Mouse (Mus musculus) lung, adult 2 months (tissue): Measurements from ENCODE around the gene Vav3. TPM values are rescaled to one million over a fixed set of nuclear protein-coding genes. Genes with fewer than 3 reads are reported as not detected.
A peak's percentile ranks its signal among the peaks of the same experiment; 100 is the strongest.

Experiments
- DNase-seq: peaks from one replicate; pipeline ENCODE4 v3.0.0; 2022
- H3K4me1 ChIP-seq: fragments of 200-500 bp; 2 replicates; pipeline ENCODE4 v1.6.1; 2011; ENCODE audit warnings: low read length; ENCODE audit not compliant: control insufficient read depth, insufficient read depth
- H3K4me3 ChIP-seq: fragments of 200-500 bp; replicated peaks from 2 replicates; pipeline ENCODE3; 2011; ENCODE audit warnings: low read depth, mild to moderate bottlenecking, control low read depth, low read length; ENCODE audit errors: extremely low read depth
- CTCF ChIP-seq: fragments of 200-500 bp; IDR thresholded peaks from 2 replicates; pipeline ENCODE4 v1.5.1; 2011; ENCODE audit warnings: mild to moderate bottlenecking, low read length, control low read depth; ENCODE audit not compliant: insufficient read depth
- POLR2A ChIP-seq: fragments of 200-500 bp; IDR thresholded peaks from 2 replicates; pipeline ENCODE4 v1.6.1; 2011; ENCODE audit warnings: low read depth, mild to moderate bottlenecking, control low read depth, low read length, borderline replicate concordance; ENCODE audit errors: extremely low read depth
- WGBS: fragments of 180-500 bp; shearing (Covaris S2); methylation state at CpG from one replicate; pipeline ENCODE4 v1.1.7; 2018; 5-methylcytosine and 5-hydroxymethylcytosine counted together
- polyA plus RNA-seq: library from polyadenylated mRNA; depleted of rRNA; stranded (reverse); fragments of >200 nt; gene quantifications from 2 replicates; pipeline ENCODE4 v1.2.3, GENCODE M21; 2012

The Vav3 gene
- polyA plus RNA-seq, 1 experiment = 3.9 TPM

DNA sequence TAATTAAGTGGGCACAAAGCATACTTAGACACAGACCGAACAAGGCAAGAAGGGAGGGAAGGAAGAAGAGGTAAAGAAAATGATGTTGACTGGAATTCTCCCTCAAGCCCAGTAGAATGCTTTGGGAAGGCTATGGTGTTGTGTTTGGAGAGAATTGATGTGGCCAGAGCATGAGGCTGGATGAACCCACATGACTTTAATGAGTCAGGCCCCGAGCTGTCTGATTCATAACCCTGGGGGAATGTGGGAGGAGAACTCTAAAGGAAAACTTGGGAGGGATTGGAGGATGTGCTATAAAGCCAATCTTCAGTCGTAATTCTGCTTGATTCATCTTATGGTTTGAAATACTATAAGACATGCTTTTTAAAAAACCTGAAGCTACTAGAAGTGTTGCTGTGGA lies 175.0 kb downstream of the Vav3 start:
- WGBS = 76% methylated on average over 3 of the region's 3 CpGs
- no peak for DNase-seq
- TF ChIP-seq POLR2A (no peak), CTCF (no peak)
- no peak overlapping the region for H3K4me3 ChIP-seq
- H3K4me1 ChIP-seq = no peaks in the 10 kb centered on the region

DNA sequence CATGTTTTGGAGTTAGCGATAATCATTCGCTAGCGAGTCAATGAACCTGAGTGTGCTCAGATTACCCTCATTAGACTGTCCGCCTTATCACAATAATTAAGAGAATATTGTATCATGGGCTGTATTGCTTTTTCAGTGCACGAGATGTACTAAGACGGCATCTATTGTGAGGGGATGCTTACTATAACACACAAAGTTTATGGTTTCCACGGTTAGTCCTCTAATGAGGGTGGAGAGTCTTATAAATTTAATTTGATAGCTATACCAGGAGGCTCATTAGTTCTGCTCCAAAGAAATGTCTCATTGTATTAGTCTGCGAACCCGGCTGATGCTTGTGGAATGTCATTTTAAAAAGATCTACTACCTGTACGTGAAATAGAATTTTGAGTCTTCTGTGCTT lies 175.9 kb downstream of the Vav3 start:
- no peak for DNase-seq
- no peak overlapping the region for H3K4me3 ChIP-seq
- WGBS = 94% methylated on average over 10 of the region's 10 CpGs
- TF ChIP-seq CTCF = no peak
- no peak for TF ChIP-seq POLR2A
- H3K4me1 ChIP-seq = no peaks in the 10 kb centered on the region

DNA sequence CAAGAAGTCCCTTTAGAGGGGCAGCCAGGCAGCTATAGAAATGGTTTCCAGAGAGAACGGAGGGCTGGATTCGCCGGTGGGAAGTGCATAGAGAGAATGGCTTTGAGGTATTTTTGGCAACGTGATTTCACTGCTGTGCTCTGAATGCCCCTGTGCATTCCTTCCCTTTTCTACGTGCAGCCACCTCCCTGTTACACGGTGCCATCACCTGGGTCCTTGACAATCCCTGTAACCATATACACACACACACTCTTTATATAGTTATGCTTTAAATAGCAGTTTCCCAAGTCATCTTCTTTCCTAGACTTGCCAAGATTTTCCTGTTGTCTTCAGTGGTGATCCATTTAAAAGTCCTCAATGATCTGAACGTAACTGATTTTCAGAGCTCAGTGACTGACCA lies 181.7 kb downstream of the Vav3 start:
- DNase-seq = no peak
- H3K4me1 ChIP-seq = no peaks in the 10 kb centered on the region
- WGBS = 63% methylated on average over 7 of the region's 7 CpGs
- no peak overlapping the region for H3K4me3 ChIP-seq
- no peak for TF ChIP-seq CTCF
- no peak for TF ChIP-seq POLR2A

DNA sequence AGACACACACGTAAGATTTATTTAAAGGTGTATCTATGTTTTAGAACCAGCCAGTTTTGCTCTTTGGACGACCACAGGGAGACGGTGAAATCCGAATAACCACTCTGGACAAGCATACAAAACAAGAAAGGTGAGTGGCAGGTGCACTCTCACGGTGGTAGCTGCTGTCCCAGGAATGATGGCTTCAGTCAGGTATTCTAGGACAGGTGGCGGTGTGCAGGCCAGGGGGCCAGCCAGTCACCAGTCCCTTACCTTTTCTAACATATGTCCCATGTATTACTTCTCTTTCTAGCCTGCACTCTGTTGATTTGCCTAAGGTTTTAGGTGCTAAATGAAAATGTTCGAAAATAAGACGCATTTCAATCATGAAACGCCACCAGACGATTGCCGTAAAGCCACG lies 185.4 kb downstream of the Vav3 start:
- Histone ChIP-seq H3K4me3 (no peak overlapping the region), H3K4me1 (no peaks in the 10 kb centered on the region)
- 90% methylated on average over 12 of the region's 12 CpGs for WGBS
- no peak for TF ChIP-seq POLR2A
- no peak for TF ChIP-seq CTCF
- DNase-seq = no peak

DNA sequence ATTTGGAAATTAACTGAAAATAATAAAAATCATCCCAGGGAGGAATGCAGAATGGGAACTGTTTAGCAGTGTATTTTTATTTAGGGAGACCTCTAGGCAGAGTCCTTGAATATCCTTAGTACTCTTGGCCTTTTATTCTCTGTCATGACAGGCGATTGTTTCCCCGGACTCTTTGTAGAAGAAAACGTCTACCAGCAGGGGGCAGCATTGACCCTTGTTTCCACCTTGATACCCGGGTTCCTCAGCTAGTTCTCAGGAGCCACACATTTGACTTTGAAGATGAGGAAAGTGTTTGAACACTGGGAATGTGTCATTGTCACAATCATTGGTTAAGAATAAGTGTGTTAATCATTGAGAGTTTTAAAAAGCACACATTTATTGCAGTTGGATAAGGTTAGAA lies 185.8 kb downstream of the Vav3 start:
- Histone ChIP-seq H3K4me1 (no peaks in the 10 kb centered on the region), H3K4me3 (no peak overlapping the region)
- peak; percentile 64 for DNase-seq
- WGBS = 12% methylated on average over 4 of the region's 4 CpGs
- TF ChIP-seq POLR2A (no peak), CTCF (peak; percentile 52)

DNA sequence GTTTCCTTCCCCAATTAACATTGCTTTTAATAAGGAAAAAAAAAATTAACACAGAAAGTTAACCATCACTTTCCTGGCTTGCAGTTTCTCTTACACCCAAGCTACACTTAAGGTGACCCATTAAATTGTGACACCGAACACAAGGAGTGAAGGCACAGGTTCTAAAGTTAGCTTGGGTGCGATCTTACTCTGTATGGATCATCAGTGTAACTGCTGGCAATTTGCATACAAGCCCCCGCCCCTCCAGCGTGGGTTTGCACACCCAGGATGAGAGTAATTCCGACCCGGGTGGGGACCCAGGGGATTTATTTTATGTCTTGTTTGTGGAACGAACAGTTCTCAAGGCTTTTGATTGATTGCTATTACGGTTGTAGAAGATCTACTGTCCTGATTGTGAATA lies 186.2 kb downstream of the Vav3 start:
- H3K4me1 ChIP-seq = no peaks in the 10 kb centered on the region
- DNase-seq = no peak
- TF ChIP-seq POLR2A (no peak), CTCF (no peak)
- H3K4me3 ChIP-seq = no peak overlapping the region
- 69% methylated on average over 8 of the region's 8 CpGs for WGBS

DNA sequence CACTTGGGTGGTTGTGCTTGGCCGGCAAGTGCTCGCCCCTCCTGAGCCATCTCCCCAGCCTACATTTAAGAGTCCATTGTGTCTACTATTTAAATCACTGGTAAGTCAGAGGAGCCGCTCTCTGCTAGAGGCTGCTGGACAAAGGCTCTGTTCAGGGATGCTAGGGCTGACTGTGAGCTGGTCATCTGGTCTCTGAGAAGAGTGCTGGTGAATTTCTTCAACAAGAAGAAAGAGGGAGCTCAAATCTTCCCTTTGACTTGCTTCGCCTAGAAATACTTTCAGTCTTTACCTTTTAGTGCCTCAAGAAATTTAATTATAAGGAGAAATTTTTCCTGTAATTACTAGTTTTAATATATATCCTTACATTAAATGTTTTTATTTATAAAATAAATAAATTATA lies 188.2 kb downstream of the Vav3 start:
- Histone ChIP-seq H3K4me1 (no peaks in the 10 kb centered on the region), H3K4me3 (no peak overlapping the region)
- no peak for DNase-seq
- WGBS = 88% methylated on average over 4 of the region's 4 CpGs
- TF ChIP-seq CTCF = no peak
- TF ChIP-seq POLR2A = no peak

DNA sequence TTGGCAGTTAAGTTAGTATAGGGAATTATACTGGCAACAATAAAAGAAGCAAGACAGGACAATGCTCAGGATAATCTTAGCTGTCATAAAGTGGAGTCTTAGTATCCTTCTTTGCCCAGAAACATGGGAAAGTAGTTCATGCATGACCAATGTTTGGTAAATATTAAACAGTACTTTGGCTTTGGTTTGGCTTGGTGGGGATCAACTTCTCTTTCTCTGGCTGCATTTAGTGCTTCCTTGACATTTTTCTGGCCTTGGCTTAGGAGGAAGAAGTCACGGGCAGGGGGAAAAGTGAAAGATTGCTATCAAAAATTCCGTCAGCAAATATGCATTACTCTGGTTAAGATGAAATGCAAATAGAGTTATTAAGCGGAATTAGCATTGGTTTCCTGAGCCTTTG lies 197.2 kb downstream of the Vav3 start:
- DNase-seq = no peak
- 59% methylated on average over 3 of the region's 3 CpGs for WGBS
- Histone ChIP-seq H3K4me3 (no peak overlapping the region), H3K4me1 (no peaks in the 10 kb centered on the region)
- TF ChIP-seq POLR2A (no peak), CTCF (no peak)

DNA sequence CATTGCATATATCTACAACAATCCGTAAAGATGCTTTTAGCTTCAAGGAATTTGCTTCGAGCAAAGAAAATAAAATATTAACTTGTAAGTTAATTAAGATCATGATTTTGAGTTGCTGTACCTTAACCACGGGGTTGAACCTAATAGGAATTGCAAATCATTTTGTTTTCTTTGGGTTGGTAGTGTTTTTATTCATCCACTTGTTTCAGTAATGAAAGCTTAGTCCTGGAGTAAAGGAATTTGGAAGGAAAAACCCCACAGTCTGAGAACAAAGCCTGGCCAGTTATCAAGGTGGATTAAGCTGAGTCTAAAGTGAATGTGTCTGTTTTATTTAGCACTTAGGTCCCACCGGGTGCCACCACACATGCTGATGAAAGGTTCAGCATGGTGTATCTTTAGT lies 199.6 kb downstream of the Vav3 start:
- WGBS = 66% methylated on average over 4 of the region's 4 CpGs
- TF ChIP-seq CTCF (no peak), POLR2A (no peak)
- Histone ChIP-seq H3K4me1 (no peaks in the 10 kb centered on the region), H3K4me3 (no peak overlapping the region)
- no peak for DNase-seq

DNA sequence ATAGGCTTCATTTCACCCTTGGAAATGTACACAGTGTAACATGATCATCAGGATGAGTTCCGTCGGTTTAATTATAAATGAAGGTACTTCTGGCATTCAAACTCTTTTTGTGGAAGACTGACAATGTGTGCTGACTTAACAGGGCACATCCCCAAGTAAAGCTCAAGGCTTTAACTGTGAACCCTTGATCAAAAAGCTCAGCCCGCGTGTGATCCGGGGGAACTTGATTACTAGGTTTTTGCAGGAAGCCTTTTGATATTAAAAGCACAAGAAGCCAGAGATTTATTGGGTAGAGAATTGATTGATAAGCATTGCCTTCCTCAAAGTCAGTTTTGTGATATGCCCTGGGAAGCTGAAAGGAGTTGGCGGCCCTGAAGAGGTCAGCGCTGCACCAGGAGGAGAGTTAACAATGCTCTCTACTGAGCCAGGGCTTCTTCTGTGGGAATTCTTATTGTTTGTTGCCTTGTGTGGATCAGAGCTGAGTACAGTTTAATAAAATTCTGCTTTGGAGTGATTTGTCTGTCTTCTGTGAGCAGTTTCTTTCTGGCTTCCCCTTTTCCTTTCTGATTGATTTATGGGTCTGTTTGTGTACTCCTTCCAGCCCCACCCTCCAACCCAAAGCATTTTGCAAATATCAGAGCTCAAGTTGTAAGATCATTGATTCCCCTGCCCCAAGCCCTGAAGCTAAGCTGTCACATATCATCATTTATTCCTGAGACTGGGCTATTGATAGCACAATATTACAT lies 204.2 kb downstream of the Vav3 start:
- TF ChIP-seq POLR2A (no peak), CTCF (no peak)
- DNase-seq = no peak
- Histone ChIP-seq H3K4me3 (no peak overlapping the region), H3K4me1 (no peaks in the 10 kb centered on the region)
- WGBS = 58% methylated on average over 7 of the region's 7 CpGs
